Mouse (Mus musculus): ENCODE measurements around the gene Nmur1. TPM values are rescaled to one million over a fixed set of nuclear protein-coding genes. Genes with fewer than 3 reads are reported as not detected.
A peak's percentile ranks its signal among the peaks of the same experiment; 100 is the strongest.

Nmur1 gene
- polyA plus RNA-seq, 1 experiment from 2014 or later: not detected

DNA sequence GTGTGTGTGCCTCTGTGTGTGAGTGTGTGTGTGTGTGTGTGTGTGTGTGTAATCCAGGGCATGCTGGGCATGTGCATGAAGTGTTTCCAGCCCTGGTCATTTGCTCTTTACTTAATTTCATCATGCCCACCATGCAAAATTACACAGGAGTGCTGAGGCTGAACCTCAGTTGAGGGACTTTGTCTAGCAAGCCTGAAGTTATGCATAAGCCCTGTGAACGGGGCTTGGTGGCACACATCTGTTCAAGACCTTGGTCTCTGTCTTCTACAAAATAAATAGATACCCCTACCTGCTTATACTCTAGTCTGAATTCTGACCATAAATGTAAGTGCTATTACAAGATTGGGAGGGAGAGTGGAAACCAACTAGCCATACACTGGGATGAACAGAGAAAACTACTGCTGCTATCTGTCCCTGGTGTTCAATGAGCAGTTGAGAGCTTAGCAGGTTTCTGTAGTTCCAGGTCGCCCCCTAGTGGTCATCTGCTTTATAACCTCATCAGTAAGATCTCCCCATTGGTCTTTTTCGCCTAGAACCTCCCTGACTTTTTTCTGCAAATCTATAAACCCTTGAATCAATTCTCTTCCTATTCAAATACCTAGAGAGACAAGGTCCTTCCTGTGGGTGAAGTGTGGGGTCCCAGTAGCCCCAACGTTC lies 86.7 kb downstream of the Nmur1 start:
- ATAC-seq (ENCODE audit: low FRiP score, low read depth): peak; percentile 44; the same call in 1 of the 2 replicates
- no peak overlapping the region for H3K4me3 ChIP-seq
- no peak overlapping the region for H3K4me2 ChIP-seq (replicated peaks)
- H3K36me3 ChIP-seq: no peaks in the 10 kb centered on the region
- H3K27ac ChIP-seq (replicated peaks): no peak overlapping the region
- no peak overlapping the region for H3K9ac ChIP-seq (replicated peaks)
- no peaks in the 10 kb centered on the region for H3K9me3 ChIP-seq
- no peaks in the 10 kb centered on the region for H3K4me1 ChIP-seq
- WGBS: 28% methylated on average over 4 of the region's 4 CpGs
- H3K27me3 ChIP-seq: no peaks in the 10 kb centered on the region

GRCm38 (mm10) chr1:86336330-86336729 lies 89.7 kb downstream of the Nmur1 start:
- H3K36me3 ChIP-seq: no peaks in the 10 kb centered on the region
- H3K4me1 ChIP-seq: no peaks in the 10 kb centered on the region
- WGBS: 43% methylated on average over 2 of the region's 2 CpGs
- no peak overlapping the region for H3K4me2 ChIP-seq (replicated peaks)
- H3K27ac ChIP-seq (replicated peaks): no peak overlapping the region
- H3K9ac ChIP-seq (replicated peaks): no peak overlapping the region
- no peaks in the 10 kb centered on the region for H3K27me3 ChIP-seq
- ATAC-seq (ENCODE audit: low FRiP score, low read depth): no peak
- no peaks in the 10 kb centered on the region for H3K9me3 ChIP-seq
- H3K4me3 ChIP-seq: no peak overlapping the region

Small RNA genes lying within 50 kb of the gene (microRNA-seq; reads per million reads assigned to microRNA genes)
- 109 reads per million, percentile 52 among the genes with 10 or more reads in this experiment for gene mmu-mir-3535

Other genes starting within 250 kb of the Nmur1 start
- 2.3 and 2.4 TPM in 2 replicates for gene B3gnt7, start 123.4 kb downstream of the Nmur1 start, polyA plus RNA-seq (2016; fragmentation: Nextera tagmentation; extraction: Ambion mirVana)
- 345 and 383 TPM in 2 replicates for gene Ncl, start 66.8 kb downstream of the Nmur1 start, polyA plus RNA-seq (2016; fragmentation: Nextera tagmentation; extraction: Ambion mirVana)
- not detected in 2 replicates for gene Tex44, start 101 bp upstream of the Nmur1 start, polyA plus RNA-seq (2016; fragmentation: Nextera tagmentation; extraction: Ambion mirVana)
- gene Ptma, start 100.5 kb upstream of the Nmur1 start, polyA plus RNA-seq (2016; fragmentation: Nextera tagmentation; extraction: Ambion mirVana): 2,626 and 2,824 TPM in 2 replicates
- 96.6 and 104 TPM in 2 replicates for gene Pde6d, start 156.4 kb upstream of the Nmur1 start, polyA plus RNA-seq (2016; fragmentation: Nextera tagmentation; extraction: Ambion mirVana)
- 62.4 and 62.6 TPM in 2 replicates for gene Cops7b, start 156.7 kb upstream of the Nmur1 start, polyA plus RNA-seq (2016; fragmentation: Nextera tagmentation; extraction: Ambion mirVana)
- 1.2 and 1.3 TPM in 2 replicates for gene Nppc, start 244.3 kb upstream of the Nmur1 start, polyA plus RNA-seq (2016; fragmentation: Nextera tagmentation; extraction: Ambion mirVana)